Mouse (Mus musculus) gastrocnemius, postnatal 4 days (tissue): ENCODE measurements around the gene Wdr27. TPM values are rescaled to one million over a fixed set of nuclear protein-coding genes. Genes with fewer than 3 reads are reported as not detected.
"Not testable (repeated sequence)": the region's sequence is repeated elsewhere in the genome, so short reads cannot be mapped to it uniquely, and the experiment has no call there.

ENCODE experiments used
- DNase-seq, 2 experiments: peaks; one replicate each; pipeline ENCODE4 v3.0.0; 2021 to 2022; ENCODE audit warnings: low spot score in 2 of 2, mixed read lengths in 2 of 2
- long read RNA-seq, 2 experiments: library from polyadenylated mRNA; stranded (forward); transcript quantifications; one replicate each; pipeline ENCODE4 v2.0.0; 2021
- total RNA-seq, 2 experiments: library from RNA; stranded (reverse); gene quantifications; 2 replicates each; pipeline ENCODE4 v1.2.3; 2021

Gene Wdr27
- 1 to 10 TPM; 3.5 to 4.2 TPM for total RNA-seq
- long read RNA-seq, experiment 1, partial matches to known transcripts: 0 of 5 reads
- long read RNA-seq, experiment 1, other reads (novel, unspliced or antisense): 2 of 5 reads
- long read RNA-seq, experiment 2, partial matches to known transcripts: 0 of 4 reads
- long read RNA-seq, experiment 2, other reads (novel, unspliced or antisense): 2 of 4 reads

GRCm38 (mm10) chr17:14943009-14943728 lies at the start of gene Wdr27, which contains the start of gene 1600012H06Rik:
TSS of gene Wdr27 (minus strand) at chr17:14943158.
TSS of gene 1600012H06Rik (plus strand) at chr17:14943184.
- DNase-seq: peak; percentile 99 to 100

GRCm38 (mm10) chr17:14992522-14993138 lies 49.7 kb upstream of the Wdr27 start:
- DNase-seq: not testable (repeated sequence)

GRCm38 (mm10) chr17:14990116-14990702 lies 47.3 kb upstream of the Wdr27 start:
- DNase-seq: not testable (repeated sequence)

GRCm38 (mm10) chr17:14978362-14979038 lies 35.5 kb upstream of the Wdr27 start, which contains the start of the genes 9030025P20Rik and Gm3417:
TSS of gene 9030025P20Rik (plus strand) at chr17:14978468.
TSS of gene Gm3417 (minus strand) at chr17:14978790.
- DNase-seq: not testable (repeated sequence)

- peak in 1 of 2 experiments; percentile 0 for DNase-seq
Measured at GRCm38 (mm10) chr17:14977718-14978361, 34.9 kb upstream of the Wdr27 start.

- DNase-seq: not testable (repeated sequence)
Measured at GRCm38 (mm10) chr17:14968373-14968913, 25.5 kb upstream of the Wdr27 start.

GRCm38 (mm10) chr17:14961557-14962154 lies 18.7 kb upstream of the Wdr27 start:
- not testable (repeated sequence) for DNase-seq

- DNase-seq: peak; percentile 33 to 49
Measured at GRCm38 (mm10) chr17:14960951-14961556, 18.1 kb upstream of the Wdr27 start, which contains the start of gene Phf10. TSS of gene Phf10 (minus strand) at chr17:14961273.

- peak in 1 of 2 experiments; percentile 34 for DNase-seq
Measured at GRCm38 (mm10) chr17:14960520-14960919, 17.6 kb upstream of the Wdr27 start.

- DNase-seq: no peak
Measured at GRCm38 (mm10) chr17:14959979-14960378, 17.0 kb upstream of the Wdr27 start.

GRCm38 (mm10) chr17:14958686-14959327 lies 15.8 kb upstream of the Wdr27 start:
- DNase-seq: no peak

GRCm38 (mm10) chr17:14953452-14953851 lies 10.5 kb upstream of the Wdr27 start:
- DNase-seq: no peak

GRCm38 (mm10) chr17:14949161-14949827 lies 6.3 kb upstream of the Wdr27 start:
- DNase-seq: no peak

- DNase-seq: no peak
Measured at GRCm38 (mm10) chr17:14944551-14944950, 1.6 kb upstream of the Wdr27 start.

- no peak for DNase-seq
Measured at GRCm38 (mm10) chr17:14943729-14944059, 736 bp upstream of the Wdr27 start.

- DNase-seq: not testable (repeated sequence)
Measured at GRCm38 (mm10) chr17:14942181-14942580, 777 bp downstream of the Wdr27 start.

- no peak for DNase-seq
Measured at GRCm38 (mm10) chr17:14935841-14936605, 6.9 kb downstream of the Wdr27 start.
